In the genomic region with DNA sequence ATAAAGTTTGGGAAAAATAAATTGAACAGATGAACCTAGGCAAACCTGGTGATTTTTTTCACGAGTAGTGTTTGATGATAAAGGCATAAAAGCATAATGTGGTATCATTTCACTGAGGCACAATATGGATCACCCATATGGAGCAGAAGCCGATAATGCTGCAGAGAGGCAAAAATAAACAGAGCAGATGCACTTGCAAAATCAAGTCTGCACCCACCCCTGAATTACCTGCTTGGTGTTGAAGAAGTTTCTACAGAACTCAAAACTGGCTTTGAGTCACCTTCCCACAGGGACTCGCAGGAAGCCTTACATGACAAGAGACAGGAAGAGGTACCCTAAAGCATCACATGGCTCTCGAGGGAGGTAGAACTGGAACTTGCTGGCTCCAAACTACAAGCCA, we compare ENCODE assay signal across 28 mouse cellular contexts.
DNase-seq lines count a peak whose midpoint lies in the region; ATAC-seq and TF ChIP-seq lines count a peak whose summit lies in the region.
"Had no signal": no experiment of that assay in that cellular context is flagged by ENCODE, and none has a peak within 500 bp of the region (broad histone marks: within the 10 kb centered on the region; RNA-seq: fewer than 3 reads in every experiment).

No protein-coding gene starts in this region.

- H3K9me3 ChIP-seq in forebrain, embryonic 15.5 days = no peaks in the 10 kb centered on the region
- H3K9me3 ChIP-seq in forebrain, embryonic 10.5 days = no peaks in the 10 kb centered on the region
- H3K9me3 ChIP-seq: embryonic facial prominence, embryonic 10.5 days; embryonic facial prominence, embryonic 15.5 days; heart, embryonic 12.5 days; limb, embryonic 13.5 days; lung, embryonic 15.5 days; midbrain, embryonic 10.5 days; midbrain, embryonic 15.5 days; neural tube, embryonic 15.5 days had no signal

- DNase-seq in forebrain, embryonic 10.5 days (ENCODE audit: extremely low spot score, low spot score) = no peak
- DNase-seq in layer of hippocampus, adult 2 months (ENCODE audit: low spot score in 2 of 2) = peak; percentile 52 to 62
- no peak for DNase-seq in layer of hippocampus, adult 9-10 months (ENCODE audit: low spot score)
- DNase-seq in left cerebral cortex, postnatal 36 days (ENCODE audit: low spot score in 2 of 2) = peak; percentile 37 to 56
- DNase-seq in left cerebral cortex, adult 11 months (ENCODE audit: low spot score) = no peak
- DNase-seq in brain, embryonic 18.5 days (ENCODE audit: low read depth, low spot score) = peak; percentile 47
- DNase-seq in thymus, postnatal 4 days = no peak
- DNase-seq: adrenal gland, postnatal 14 days; cerebellum, adult 2 months; cerebellum, postnatal 25 days; gastrocnemius, postnatal 25 days; heart, adult 2 months; heart, postnatal 4 days; kidney, adult 9 months; kidney, postnatal 10 days; retina, postnatal 1 day had no signal

- 80% methylated on average over 4 of the region's 4 CpGs for WGBS in forebrain, embryonic 15.5 days
- WGBS in forebrain, embryonic 10.5 days = 86% methylated on average over 4 of the region's 4 CpGs

- H3K27ac ChIP-seq in forebrain, embryonic 15.5 days (replicated peaks) = peak overlapping the region; percentile 39; the same call in 1 of the 2 replicates
- no peak overlapping the region for H3K27ac ChIP-seq in forebrain, embryonic 10.5 days
- no peak overlapping the region for H3K27ac ChIP-seq in layer of hippocampus, adult 2 months
- H3K27ac ChIP-seq: embryonic facial prominence, embryonic 10.5 days; embryonic facial prominence, embryonic 15.5 days; heart, adult 2 months; hindbrain, embryonic 14.5 days; limb, embryonic 13.5 days; lung, embryonic 15.5 days; midbrain, embryonic 10.5 days; midbrain, embryonic 15.5 days; neural tube, embryonic 15.5 days had no signal

- no peaks in the 10 kb centered on the region for H3K27me3 ChIP-seq in forebrain, embryonic 15.5 days
- H3K27me3 ChIP-seq in forebrain, embryonic 10.5 days (ENCODE audit: poor library complexity, severe bottlenecking) = no peaks in the 10 kb centered on the region
- H3K27me3 ChIP-seq: embryonic facial prominence, embryonic 15.5 days; heart, embryonic 12.5 days; limb, embryonic 13.5 days; lung, embryonic 15.5 days; midbrain, embryonic 15.5 days; neural tube, embryonic 15.5 days had no signal

- TF ChIP-seq CTCF in layer of hippocampus, adult 2 months (conservative IDR thresholded peaks at IDR 0.05) = no peak

- H3K4me2 ChIP-seq in forebrain, embryonic 15.5 days (replicated peaks) = no peak overlapping the region
- H3K4me2 ChIP-seq: embryonic facial prominence, embryonic 15.5 days; heart, embryonic 12.5 days; hindbrain, embryonic 14.5 days; limb, embryonic 13.5 days; liver, embryonic 11.5 days; lung, embryonic 15.5 days; midbrain, embryonic 15.5 days; neural tube, embryonic 15.5 days had no signal

- H3K4me1 ChIP-seq in forebrain, embryonic 15.5 days = no peaks in the 10 kb centered on the region
- no peaks in the 10 kb centered on the region for H3K4me1 ChIP-seq in forebrain, embryonic 10.5 days
- H3K4me1 ChIP-seq: embryonic facial prominence, embryonic 10.5 days; embryonic facial prominence, embryonic 15.5 days; heart, embryonic 12.5 days; limb, embryonic 13.5 days; lung, embryonic 15.5 days; midbrain, embryonic 10.5 days; midbrain, embryonic 15.5 days; neural tube, embryonic 15.5 days had no signal

- H3K9ac ChIP-seq in forebrain, embryonic 15.5 days (replicated peaks) = no peak overlapping the region
- H3K9ac ChIP-seq: embryonic facial prominence, embryonic 15.5 days; heart, embryonic 12.5 days; hindbrain, embryonic 14.5 days; limb, embryonic 13.5 days; lung, embryonic 15.5 days; midbrain, embryonic 15.5 days; neural tube, embryonic 15.5 days had no signal

- ATAC-seq in forebrain, embryonic 15.5 days (replicated peaks) = no peak
- ATAC-seq: intestine, postnatal 0 days; midbrain, embryonic 15.5 days had no signal

- no peaks in the 10 kb centered on the region for H3K36me3 ChIP-seq in forebrain, embryonic 15.5 days
- H3K36me3 ChIP-seq in forebrain, embryonic 10.5 days (replicated peaks) = no peaks in the 10 kb centered on the region
- H3K36me3 ChIP-seq: embryonic facial prominence, embryonic 10.5 days; embryonic facial prominence, embryonic 15.5 days; heart, embryonic 12.5 days; limb, embryonic 13.5 days; lung, embryonic 15.5 days; midbrain, embryonic 10.5 days; midbrain, embryonic 15.5 days; neural tube, embryonic 15.5 days had no signal

- H3K4me3 ChIP-seq in forebrain, embryonic 15.5 days = no peak overlapping the region
- H3K4me3 ChIP-seq in forebrain, embryonic 10.5 days = no peak overlapping the region
- H3K4me3 ChIP-seq in layer of hippocampus, adult 2 months = no peak overlapping the region
- H3K4me3 ChIP-seq: embryonic facial prominence, embryonic 10.5 days; embryonic facial prominence, embryonic 15.5 days; heart, adult 2 months; heart, embryonic 12.5 days; limb, embryonic 13.5 days; lung, embryonic 15.5 days; midbrain, embryonic 10.5 days; midbrain, embryonic 15.5 days; neural tube, embryonic 15.5 days had no signal

- intact Hi-C loops in left cerebral cortex, postnatal 36 days (cut with DNase I) = loop anchor here (5.0 kb wide), 3 partner anchors 75 to 995 kb away; no protein-coding TSS in a partner anchor

Comparison
In these comparisons a context has a peak if more than half of its experiments do, and no peak if none do; other contexts are left out.
1. DNase-seq: peak in layer of hippocampus, adult 2 months (2 of 2), left cerebral cortex, postnatal 36 days (2 of 2) and brain, embryonic 18.5 days (single experiment); none in forebrain, embryonic 10.5 days (single experiment), layer of hippocampus, adult 9-10 months (single experiment), left cerebral cortex, adult 11 months (single experiment) and thymus, postnatal 4 days (single experiment).